Mouse (Mus musculus): ENCODE data around the gene Grip1. TPM values are rescaled to one million over a fixed set of nuclear protein-coding genes. Genes with fewer than 3 reads are reported as not detected.

Grip1 gene
- total and polyA plus RNA-seq, 2 experiments from 2014 or later = 14.3 to 31.2 TPM

DNA sequence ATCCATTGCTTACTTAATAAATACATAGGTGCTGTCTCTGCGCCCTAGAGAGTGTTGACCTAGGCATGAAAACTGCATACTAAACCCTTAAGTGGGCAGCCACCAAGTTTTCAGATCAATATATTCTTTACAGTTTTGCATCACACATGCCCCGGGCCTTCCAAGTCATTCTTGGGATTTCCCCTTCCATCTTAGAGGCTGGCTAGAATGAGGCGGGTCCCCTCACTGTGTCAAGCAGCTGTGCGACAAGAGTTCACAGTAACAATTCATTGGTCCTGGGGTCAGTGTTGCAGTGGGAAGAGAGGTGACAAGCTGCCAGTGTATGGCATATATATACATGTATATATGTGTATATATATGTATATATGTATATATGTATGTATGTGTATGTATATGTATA is 388.4 kb downstream of the Grip1 start:
- Histone ChIP-seq H3K36me3 (ENCODE audit: insufficient read depth, low read length) (no peaks in the 10 kb centered on the region), H3K4me1 (ENCODE audit: insufficient read depth, low read length) (no peaks in the 10 kb centered on the region), H3K4me3 (ENCODE audit: low read length) (no peak overlapping the region), H3K4me2 (ENCODE audit: low read depth, low read length) (no peak overlapping the region), H3K27ac (no peak overlapping the region), H3K9me3 (ENCODE audit: low read length) (no peaks in the 10 kb centered on the region), H3K9ac (replicated peaks; ENCODE audit: low read length) (no peak overlapping the region), H3K27me3 (ENCODE audit: insufficient read depth, low read length) (no peaks in the 10 kb centered on the region)
- WGBS = 91% methylated on average over 4 of the region's 4 CpGs
- ATAC-seq = no peak
- no peak for DNase-seq (ENCODE audit: low spot score)
- TF ChIP-seq CTCF (IDR thresholded peaks at IDR 0.05; ENCODE audit: low read depth) = no peak

DNA sequence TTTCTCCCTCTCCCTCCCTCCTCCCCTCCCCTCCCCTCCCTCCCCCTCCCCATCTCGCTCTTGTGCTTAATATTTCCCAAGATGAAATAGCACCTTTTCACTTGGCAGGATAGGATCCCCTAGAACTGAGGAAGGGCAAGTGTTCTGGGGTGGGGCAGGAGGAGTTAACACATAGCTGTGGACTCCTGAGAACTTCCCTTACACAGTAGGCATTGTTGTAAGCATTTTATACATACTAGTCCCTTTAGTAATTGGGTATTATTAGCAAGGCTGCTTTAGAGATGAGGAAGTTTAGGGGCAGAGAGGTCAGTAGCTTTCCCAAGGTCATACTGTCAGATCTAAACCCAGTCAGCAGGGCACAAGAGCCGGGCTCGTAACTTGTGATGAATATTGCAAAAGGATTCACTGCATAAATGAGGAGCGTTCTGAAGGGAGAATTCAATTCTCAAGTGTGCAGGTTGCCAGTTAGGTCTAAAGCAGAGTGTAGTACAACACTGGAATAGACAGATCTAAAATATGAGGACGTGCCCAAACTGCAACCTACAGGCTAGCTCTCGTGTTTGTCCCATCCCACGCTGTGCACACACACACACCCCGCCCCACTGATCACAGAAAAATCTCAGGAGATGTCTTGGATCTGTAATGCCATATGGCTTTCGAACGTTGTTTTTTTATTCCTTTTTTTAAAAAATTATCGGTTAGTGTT is 392.2 kb downstream of the Grip1 start:
- Histone ChIP-seq H3K4me1 (ENCODE audit: insufficient read depth, low read length) (no peaks in the 10 kb centered on the region), H3K27me3 (ENCODE audit: insufficient read depth, low read length) (no peaks in the 10 kb centered on the region), H3K9me3 (ENCODE audit: low read length) (no peaks in the 10 kb centered on the region), H3K4me3 (ENCODE audit: low read length) (no peak overlapping the region), H3K27ac (no peak overlapping the region), H3K9ac (replicated peaks; ENCODE audit: low read length) (no peak overlapping the region), H3K4me2 (ENCODE audit: low read depth, low read length) (no peak overlapping the region), H3K36me3 (ENCODE audit: insufficient read depth, low read length) (no peaks in the 10 kb centered on the region)
- WGBS = 72% methylated on average over 11 of the region's 11 CpGs
- DNase-seq (ENCODE audit: low spot score) (no peak), ATAC-seq (no peak)
- TF ChIP-seq CTCF (IDR thresholded peaks at IDR 0.05; ENCODE audit: low read depth) = no peak

DNA sequence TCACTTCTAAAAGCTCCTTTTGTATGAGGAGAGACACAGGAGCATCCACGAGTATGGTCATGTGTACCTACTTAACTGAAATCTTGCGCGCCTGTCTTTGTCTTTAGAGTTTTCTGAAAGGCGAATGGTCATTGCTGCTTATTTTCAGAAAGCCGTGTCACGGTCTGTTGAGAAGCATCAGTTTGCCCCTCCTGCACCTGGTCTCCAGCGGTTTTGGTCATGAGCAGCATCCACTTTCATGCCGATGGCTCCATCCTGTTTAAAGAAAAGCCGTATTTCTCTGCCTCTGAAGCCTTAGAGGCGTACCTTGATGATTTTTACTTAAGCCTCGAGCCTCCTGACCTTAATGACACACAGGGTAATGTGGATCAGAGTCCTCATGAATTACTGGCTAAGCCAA is 398.0 kb downstream of the Grip1 start:
- no peaks in the 10 kb centered on the region for H3K9me3 ChIP-seq (ENCODE audit: low read length)
- H3K9ac ChIP-seq (replicated peaks; ENCODE audit: low read length) = no peak overlapping the region
- H3K4me3 ChIP-seq (ENCODE audit: low read length) = no peak overlapping the region
- DNase-seq (ENCODE audit: low spot score) (no peak), ATAC-seq (no peak)
- no peaks in the 10 kb centered on the region for H3K27me3 ChIP-seq (ENCODE audit: insufficient read depth, low read length)
- H3K4me1 ChIP-seq (ENCODE audit: insufficient read depth, low read length) = no peaks in the 10 kb centered on the region
- no peak overlapping the region for H3K27ac ChIP-seq
- WGBS = 89% methylated on average over 11 of the region's 11 CpGs
- TF ChIP-seq CTCF (IDR thresholded peaks at IDR 0.05; ENCODE audit: low read depth) = no peak
- H3K36me3 ChIP-seq (ENCODE audit: insufficient read depth, low read length) = no peaks in the 10 kb centered on the region
- H3K4me2 ChIP-seq (ENCODE audit: low read depth, low read length) = no peak overlapping the region

DNA sequence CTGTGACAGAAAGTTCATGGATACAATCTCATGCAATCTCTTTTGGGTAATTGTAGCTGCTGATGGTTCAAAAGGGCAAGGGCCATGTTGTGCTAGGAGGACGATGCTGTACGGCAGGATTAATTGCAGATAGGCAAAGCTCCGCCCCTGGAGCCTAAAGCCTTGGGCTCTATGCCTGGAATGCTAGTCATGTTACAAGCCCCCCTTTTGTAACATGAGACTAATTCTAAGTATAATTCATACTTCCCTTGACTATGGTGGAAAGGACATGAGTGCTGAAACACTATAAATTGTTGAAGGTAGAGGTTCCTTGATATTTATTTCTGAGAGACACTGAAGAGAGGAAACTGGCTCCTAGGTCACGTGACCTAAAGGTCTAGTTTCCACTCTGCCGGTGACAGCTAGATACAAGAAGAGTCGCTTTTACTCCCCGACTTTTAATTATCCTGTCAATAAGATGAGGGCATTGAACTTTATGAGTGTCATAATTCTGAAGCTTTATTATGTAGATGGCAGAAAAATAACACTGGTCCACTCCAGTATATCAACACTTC is 399.0 kb downstream of the Grip1 start:
- Histone ChIP-seq H3K4me2 (ENCODE audit: low read depth, low read length) (no peak overlapping the region), H3K9me3 (ENCODE audit: low read length) (no peaks in the 10 kb centered on the region), H3K9ac (replicated peaks; ENCODE audit: low read length) (no peak overlapping the region), H3K4me1 (ENCODE audit: insufficient read depth, low read length) (no peaks in the 10 kb centered on the region), H3K4me3 (ENCODE audit: low read length) (no peak overlapping the region), H3K36me3 (ENCODE audit: insufficient read depth, low read length) (no peaks in the 10 kb centered on the region), H3K27ac (no peak overlapping the region), H3K27me3 (ENCODE audit: insufficient read depth, low read length) (no peaks in the 10 kb centered on the region)
- 87% methylated on average over 7 of the region's 7 CpGs for WGBS
- no peak for ATAC-seq
- no peak for DNase-seq (ENCODE audit: low spot score)
- TF ChIP-seq CTCF (IDR thresholded peaks at IDR 0.05; ENCODE audit: low read depth) = no peak

DNA sequence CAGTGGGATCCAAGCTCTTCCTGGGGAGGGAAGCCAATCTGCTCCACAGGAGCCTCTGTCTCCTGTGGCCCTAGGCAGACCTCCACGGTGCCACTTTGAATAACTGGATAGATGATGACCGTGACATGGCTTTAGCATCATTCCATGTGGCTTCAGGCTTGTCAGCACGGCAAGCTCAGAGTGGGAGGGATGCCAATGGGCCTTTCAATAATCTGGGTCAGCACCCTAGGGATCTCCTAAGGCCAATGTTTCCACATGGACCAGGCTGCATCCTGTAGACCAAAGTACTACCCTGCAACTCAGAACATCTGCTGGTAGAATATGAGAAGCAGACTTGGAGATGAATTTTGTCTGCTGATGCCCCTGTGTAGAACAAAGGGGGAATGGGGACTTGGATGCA is 414.1 kb downstream of the Grip1 start:
- Histone ChIP-seq H3K9ac (replicated peaks; ENCODE audit: low read length) (no peak overlapping the region), H3K4me3 (ENCODE audit: low read length) (no peak overlapping the region), H3K4me1 (ENCODE audit: insufficient read depth, low read length) (no peaks in the 10 kb centered on the region), H3K9me3 (ENCODE audit: low read length) (0 out of 2 replicates have a peak, but pooled peaks cover 13% of the 10 kb centered on the region), H3K27ac (no peak overlapping the region), H3K4me2 (ENCODE audit: low read depth, low read length) (no peak overlapping the region), H3K27me3 (ENCODE audit: insufficient read depth, low read length) (no peaks in the 10 kb centered on the region), H3K36me3 (ENCODE audit: insufficient read depth, low read length) (peaks cover 4% of the 10 kb centered on the region; the same call in 1 of the 2 replicates)
- no peak for ATAC-seq
- WGBS = 33% methylated on average over 3 of the region's 3 CpGs
- peak; percentile 56 for DNase-seq (ENCODE audit: low spot score)
- TF ChIP-seq CTCF (IDR thresholded peaks at IDR 0.05; ENCODE audit: low read depth) = no peak

DNA sequence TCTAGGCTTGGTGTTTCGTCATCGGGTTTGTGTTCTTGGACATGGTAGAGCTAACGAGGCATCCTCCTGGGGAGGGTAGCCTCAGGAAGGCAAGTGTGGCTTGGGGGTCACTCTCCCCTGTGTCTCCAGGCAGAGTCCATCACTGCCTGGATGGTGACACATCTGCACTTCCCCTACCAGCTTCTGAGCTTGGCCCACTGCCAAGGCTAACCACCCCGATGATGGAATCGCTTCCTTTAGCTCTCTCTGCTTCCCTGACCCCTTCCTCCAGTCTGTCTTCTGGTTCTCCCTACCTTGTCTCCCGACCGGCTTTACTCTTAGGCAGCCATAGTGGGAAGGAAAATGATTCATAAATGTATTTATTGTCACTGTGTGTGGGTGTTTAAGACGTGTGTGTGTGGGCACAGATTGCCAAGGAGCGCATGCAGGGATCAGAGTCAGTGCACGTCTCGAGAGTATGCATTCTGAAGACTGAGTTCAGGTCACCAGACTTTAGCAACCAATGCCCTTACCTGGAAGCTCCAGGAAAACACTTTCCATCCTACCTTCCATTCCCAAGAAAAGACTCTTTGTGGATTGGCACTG is 415.5 kb downstream of the Grip1 start:
- Histone ChIP-seq H3K27ac (no peak overlapping the region), H3K36me3 (ENCODE audit: insufficient read depth, low read length) (peaks cover 4% of the 10 kb centered on the region; the same call in 1 of the 2 replicates), H3K27me3 (ENCODE audit: insufficient read depth, low read length) (no peaks in the 10 kb centered on the region), H3K4me1 (ENCODE audit: insufficient read depth, low read length) (no peaks in the 10 kb centered on the region), H3K4me3 (ENCODE audit: low read length) (no peak overlapping the region), H3K4me2 (ENCODE audit: low read depth, low read length) (no peak overlapping the region), H3K9me3 (ENCODE audit: low read length) (0 out of 2 replicates have a peak, but pooled peaks cover 13% of the 10 kb centered on the region), H3K9ac (replicated peaks; ENCODE audit: low read length) (no peak overlapping the region)
- no peak for ATAC-seq
- WGBS = 84% methylated on average over 11 of the region's 11 CpGs
- DNase-seq (ENCODE audit: low spot score) = no peak
- no peak for TF ChIP-seq CTCF (IDR thresholded peaks at IDR 0.05; ENCODE audit: low read depth)

DNA sequence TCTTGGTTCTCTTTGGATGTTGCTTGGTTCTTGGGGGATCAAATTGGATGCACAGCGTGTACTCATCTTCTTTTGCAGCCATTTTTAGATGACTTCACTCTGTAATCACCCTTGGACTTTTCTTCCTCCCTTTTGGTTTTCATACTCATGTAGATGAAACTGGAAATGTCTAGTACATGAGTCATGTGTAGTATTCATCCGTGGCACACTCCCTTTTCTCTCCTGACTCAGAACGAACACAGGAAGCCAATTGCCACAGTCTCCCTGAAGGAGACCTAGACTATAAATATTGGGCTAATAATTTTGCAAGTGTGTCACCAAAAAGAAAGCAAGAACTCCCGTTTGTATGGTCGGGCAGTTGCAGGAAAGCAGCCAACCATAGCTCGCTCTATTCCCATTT is 423.1 kb downstream of the Grip1 start:
- Histone ChIP-seq H3K9me3 (ENCODE audit: low read length) (no peaks in the 10 kb centered on the region), H3K4me3 (ENCODE audit: low read length) (no peak overlapping the region), H3K36me3 (ENCODE audit: insufficient read depth, low read length) (no peaks in the 10 kb centered on the region), H3K4me1 (ENCODE audit: insufficient read depth, low read length) (no peaks in the 10 kb centered on the region), H3K27me3 (ENCODE audit: insufficient read depth, low read length) (no peaks in the 10 kb centered on the region), H3K4me2 (ENCODE audit: low read depth, low read length) (no peak overlapping the region), H3K9ac (replicated peaks; ENCODE audit: low read length) (no peak overlapping the region), H3K27ac (no peak overlapping the region)
- DNase-seq (ENCODE audit: low spot score) = no peak
- no peak for ATAC-seq
- TF ChIP-seq CTCF (IDR thresholded peaks at IDR 0.05; ENCODE audit: low read depth) = no peak
- WGBS = 86% methylated on average over 6 of the region's 6 CpGs

Measured in hindbrain, postnatal 0 days (tissue).